Mouse (Mus musculus): ENCODE results near the gene Tnrc6c. TPM values are rescaled to one million over a fixed set of nuclear protein-coding genes. Genes with fewer than 3 reads are reported as not detected.

The Tnrc6c gene
- polyA plus RNA-seq, 1 experiment from 2014 or later: 14.4 TPM

DNA sequence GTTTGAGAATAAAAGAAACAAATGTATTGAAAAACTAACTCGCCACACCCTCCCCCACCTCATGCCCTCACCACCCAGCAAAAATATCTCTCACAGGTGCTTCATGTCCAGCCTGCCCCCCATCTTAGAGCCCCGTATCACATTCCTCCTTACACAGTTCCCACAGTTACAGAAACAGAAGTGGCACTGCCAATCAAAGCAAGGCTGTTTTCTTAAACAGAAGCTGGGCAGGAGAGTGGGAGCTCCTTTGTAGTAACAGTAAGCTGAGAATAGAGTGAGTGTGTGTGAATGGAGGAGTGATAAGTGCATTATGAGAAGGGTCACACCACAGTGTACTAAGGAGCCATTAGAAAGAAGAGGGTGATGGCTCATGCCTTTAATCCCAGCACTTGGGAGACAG, 34.5 kb downstream of the Tnrc6c start:
- H3K27ac ChIP-seq: no peak overlapping the region
- H3K27me3 ChIP-seq (ENCODE audit: insufficient read depth, poor library complexity, severe bottlenecking): no peaks in the 10 kb centered on the region
- no peaks in the 10 kb centered on the region for H3K36me3 ChIP-seq
- 85% methylated on average over 2 of the region's 2 CpGs for WGBS
- DNase-seq (ENCODE audit: low spot score): no peak
- H3K4me1 ChIP-seq (replicated peaks): peaks cover 32% of the 10 kb centered on the region
- H3K9me3 ChIP-seq: no peaks in the 10 kb centered on the region
- no peak overlapping the region for H3K4me3 ChIP-seq

DNA sequence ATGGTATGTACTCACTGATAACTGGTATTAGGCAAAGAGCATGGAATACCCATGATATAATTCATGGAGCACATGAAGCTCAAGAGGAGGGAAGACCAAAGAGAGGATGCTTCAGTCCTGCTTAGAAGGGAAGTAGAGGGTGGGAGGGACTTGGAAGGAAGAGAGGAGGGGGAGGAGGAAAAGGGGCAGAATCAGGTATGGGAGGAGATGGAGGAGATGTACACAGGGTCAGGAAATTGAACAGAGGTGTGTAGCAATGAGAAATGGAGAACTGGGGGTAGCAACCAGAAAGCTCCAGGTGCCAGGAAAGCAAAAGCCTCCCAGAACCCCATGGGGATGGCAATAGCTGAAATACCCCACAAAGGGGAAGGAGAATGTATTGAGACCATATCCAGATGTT, 37.2 kb downstream of the Tnrc6c start:
- Histone ChIP-seq H3K4me3 (no peak overlapping the region), H3K4me1 (replicated peaks) (peaks cover 16% of the 10 kb centered on the region), H3K27ac (no peak overlapping the region), H3K36me3 (no peaks in the 10 kb centered on the region), H3K9me3 (no peaks in the 10 kb centered on the region), H3K27me3 (ENCODE audit: insufficient read depth, poor library complexity, severe bottlenecking) (no peaks in the 10 kb centered on the region)
- DNase-seq (ENCODE audit: low spot score): no peak

DNA sequence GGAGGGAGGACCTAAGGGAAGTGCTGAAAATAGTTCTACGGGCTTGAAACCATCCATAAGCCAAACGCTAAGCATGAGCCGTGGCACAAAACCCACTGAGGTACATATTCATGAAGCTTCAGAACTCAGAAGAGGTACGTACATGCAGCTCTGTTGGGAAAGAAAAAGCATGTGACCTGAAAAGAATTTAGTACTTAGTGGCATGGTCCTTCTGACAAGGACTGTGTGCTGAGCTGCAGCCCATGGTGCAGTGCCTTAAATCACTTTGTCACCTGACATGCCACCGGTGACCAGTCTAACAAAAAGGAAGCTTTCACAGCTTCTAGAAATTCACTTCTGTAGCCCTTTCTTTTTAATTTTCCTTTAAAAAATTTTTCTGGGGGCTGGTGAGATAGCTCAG, 40.0 kb downstream of the Tnrc6c start:
- DNase-seq (ENCODE audit: low spot score): no peak
- 93% methylated on average over 5 of the region's 5 CpGs for WGBS
- Histone ChIP-seq H3K9me3 (no peaks in the 10 kb centered on the region), H3K36me3 (no peaks in the 10 kb centered on the region), H3K27ac (no peak overlapping the region), H3K27me3 (ENCODE audit: insufficient read depth, poor library complexity, severe bottlenecking) (no peaks in the 10 kb centered on the region), H3K4me1 (replicated peaks) (peaks cover 21% of the 10 kb centered on the region), H3K4me3 (no peak overlapping the region)

DNA sequence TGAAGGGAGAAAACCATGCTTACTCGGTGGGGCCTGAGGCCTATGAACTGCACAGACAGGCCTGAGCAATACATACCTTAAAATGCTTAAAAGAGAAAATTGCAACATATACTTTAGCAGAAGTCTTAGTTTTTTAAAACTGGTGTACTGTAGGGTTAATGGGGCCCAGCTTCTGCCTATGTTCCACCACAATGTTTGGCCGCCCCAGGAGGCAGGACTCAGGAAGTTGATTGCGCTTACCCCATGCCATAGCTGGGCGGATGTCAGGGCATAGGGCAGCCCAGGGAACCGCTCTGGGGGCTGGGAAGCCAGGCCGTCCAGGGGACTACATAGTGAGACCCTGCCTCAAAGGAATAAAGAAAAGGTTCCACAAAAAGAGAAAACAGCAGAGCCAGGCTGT, 42.5 kb downstream of the Tnrc6c start:
- DNase-seq (ENCODE audit: low spot score): no peak
- peaks cover 21% of the 10 kb centered on the region for H3K4me1 ChIP-seq (replicated peaks)
- H3K27me3 ChIP-seq (ENCODE audit: insufficient read depth, poor library complexity, severe bottlenecking): no peaks in the 10 kb centered on the region
- no peak overlapping the region for H3K4me3 ChIP-seq
- 42% methylated on average over 6 of the region's 6 CpGs for WGBS
- no peaks in the 10 kb centered on the region for H3K9me3 ChIP-seq
- peaks cover 2% of the 10 kb centered on the region; the same call in 1 of the 2 replicates for H3K36me3 ChIP-seq
- peak overlapping the region; percentile 25; the same call in 1 of the 2 replicates for H3K27ac ChIP-seq

DNA sequence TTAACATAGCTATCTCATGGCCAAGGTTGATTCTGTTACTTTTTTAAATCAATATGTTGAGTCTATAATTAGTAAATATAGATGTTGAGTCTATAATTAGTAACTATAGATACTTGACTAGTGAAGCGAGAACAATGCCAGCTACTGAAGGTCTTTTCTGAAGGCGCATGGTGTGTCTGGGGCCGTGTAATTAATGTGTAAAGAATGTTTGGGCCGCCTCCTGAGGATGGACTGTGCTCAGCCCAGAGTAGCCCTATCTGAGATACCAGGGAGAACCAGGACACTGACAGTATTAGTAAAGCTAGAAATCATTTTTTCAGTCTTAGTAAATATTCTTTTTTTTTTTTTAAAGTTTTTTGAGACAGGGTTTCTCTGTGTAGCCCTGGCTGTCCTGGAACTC, 46.8 kb downstream of the Tnrc6c start:
- Histone ChIP-seq H3K9me3 (0 out of 2 replicates have a peak, but pooled peaks cover 4% of the 10 kb centered on the region), H3K36me3 (peaks cover 36% of the 10 kb centered on the region), H3K27ac (no peak overlapping the region), H3K4me3 (no peak overlapping the region), H3K27me3 (ENCODE audit: insufficient read depth, poor library complexity, severe bottlenecking) (no peaks in the 10 kb centered on the region), H3K4me1 (replicated peaks) (peaks cover 21% of the 10 kb centered on the region)
- 73% methylated on average over 4 of the region's 4 CpGs for WGBS
- DNase-seq (ENCODE audit: low spot score): no peak

DNA sequence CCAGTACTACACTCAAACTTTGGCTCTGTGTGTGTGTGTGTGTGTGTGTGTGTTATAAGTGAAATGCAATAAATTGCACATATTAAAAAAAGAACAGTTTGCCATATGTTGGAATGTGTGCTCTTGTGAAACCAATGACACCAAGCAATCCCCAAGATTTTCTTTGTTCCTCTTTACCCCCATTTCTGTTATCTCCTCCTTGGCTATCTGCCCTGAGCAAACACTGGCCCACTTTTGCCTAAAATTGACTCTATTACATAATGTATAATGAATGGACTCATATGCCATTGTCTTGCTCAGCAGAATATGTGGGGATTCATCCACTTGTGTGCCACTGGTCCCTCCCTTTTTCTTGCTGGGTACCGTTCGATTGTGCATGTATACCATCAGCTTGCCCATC, 52.2 kb downstream of the Tnrc6c start:
- H3K4me3 ChIP-seq: no peak overlapping the region
- H3K27ac ChIP-seq: no peak overlapping the region
- 0 out of 2 replicates have a peak, but pooled peaks cover 4% of the 10 kb centered on the region for H3K9me3 ChIP-seq
- peaks cover 48% of the 10 kb centered on the region for H3K36me3 ChIP-seq
- H3K4me1 ChIP-seq (replicated peaks): no peaks in the 10 kb centered on the region
- no peaks in the 10 kb centered on the region for H3K27me3 ChIP-seq (ENCODE audit: insufficient read depth, poor library complexity, severe bottlenecking)
- no peak for DNase-seq (ENCODE audit: low spot score)
- WGBS: 93% methylated on average over 2 of the region's 2 CpGs

DNA sequence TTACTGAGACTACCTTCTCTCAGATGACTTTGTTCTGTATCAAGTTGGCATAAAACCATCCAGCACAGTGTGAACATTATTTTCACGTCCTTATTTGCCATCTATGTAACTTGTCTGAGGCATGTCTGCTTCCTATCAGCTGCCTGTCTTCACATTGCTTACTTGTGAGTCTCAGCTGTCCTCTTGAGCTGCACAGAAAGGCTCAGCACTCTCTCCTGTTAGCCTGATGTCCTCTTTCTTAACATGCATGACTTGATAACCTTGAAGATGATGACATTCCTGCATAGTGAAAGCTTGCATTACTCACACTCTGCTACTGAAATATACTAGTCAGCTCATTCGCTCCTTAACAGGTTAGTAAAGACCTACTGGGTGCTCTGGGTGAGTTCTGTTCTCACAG, 53.1 kb downstream of the Tnrc6c start:
- peaks cover 50% of the 10 kb centered on the region for H3K36me3 ChIP-seq

DNA sequence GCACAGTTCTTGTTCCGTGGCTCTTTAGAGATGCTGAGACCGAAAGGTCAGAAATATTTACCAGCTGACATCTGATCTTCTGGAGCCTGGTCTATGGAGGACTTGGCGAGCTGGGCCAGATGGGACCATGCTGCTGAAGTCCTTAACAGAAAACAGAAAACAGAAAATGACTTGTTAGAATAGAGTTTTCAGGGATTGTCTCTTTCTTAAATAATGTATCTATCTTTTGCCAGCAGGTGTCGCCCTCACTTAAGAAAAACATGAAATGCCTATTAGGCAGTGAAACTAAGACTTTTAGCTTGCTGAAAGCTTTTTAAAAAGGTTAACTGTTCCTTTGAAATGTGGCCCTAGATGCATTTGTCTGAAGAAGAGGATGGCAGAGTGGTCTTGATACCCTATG, 55.2 kb downstream of the Tnrc6c start:
- no peaks in the 10 kb centered on the region for H3K4me1 ChIP-seq (replicated peaks)
- H3K9me3 ChIP-seq: 0 out of 2 replicates have a peak, but pooled peaks cover 4% of the 10 kb centered on the region
- H3K36me3 ChIP-seq: peaks cover 50% of the 10 kb centered on the region
- H3K27ac ChIP-seq: no peak overlapping the region
- 60% methylated on average over 4 of the region's 4 CpGs for whole genome bisulfite sequencing
- H3K4me3 ChIP-seq: no peak overlapping the region
- DNase-seq (ENCODE audit: low spot score): peak; percentile 18
- H3K27me3 ChIP-seq (ENCODE audit: insufficient read depth, poor library complexity, severe bottlenecking): no peaks in the 10 kb centered on the region

More for the DNA sequence above, 53.1 kb downstream of the Tnrc6c start:
- DNase-seq (ENCODE audit: low spot score): no peak
- H3K9me3 ChIP-seq: 0 out of 2 replicates have a peak, but pooled peaks cover 4% of the 10 kb centered on the region
- no peaks in the 10 kb centered on the region for H3K4me1 ChIP-seq (replicated peaks)
- 86% methylated on average over 2 of the region's 2 CpGs for WGBS
- H3K27me3 ChIP-seq (ENCODE audit: insufficient read depth, poor library complexity, severe bottlenecking): no peaks in the 10 kb centered on the region
- H3K27ac ChIP-seq: no peak overlapping the region
- no peak overlapping the region for H3K4me3 ChIP-seq

DNA sequence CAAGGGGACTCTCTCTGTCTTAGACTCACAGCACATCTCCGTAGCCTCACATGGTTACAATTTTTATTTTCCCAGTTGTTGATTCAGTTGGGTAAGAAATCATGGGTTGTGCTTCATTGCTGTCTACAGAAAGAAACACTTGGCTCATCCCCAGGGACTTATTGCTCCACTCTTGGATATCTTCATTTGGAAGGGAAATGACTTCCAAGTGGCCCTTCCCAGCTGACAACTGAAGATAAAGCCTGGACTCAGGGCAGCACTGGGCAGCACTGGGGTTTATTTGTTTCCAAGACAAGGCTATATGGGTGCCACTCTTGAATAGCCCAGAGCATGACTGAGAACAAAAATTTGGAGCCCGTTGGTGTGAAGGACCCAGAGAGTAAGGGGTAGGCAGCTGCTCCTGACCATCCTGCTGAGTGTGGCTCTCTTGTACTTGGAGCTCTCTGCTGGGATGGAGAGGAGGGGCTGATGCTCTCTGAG, 56.8 kb downstream of the Tnrc6c start:
- WGBS: 95% methylated on average over 2 of the region's 2 CpGs

DNA sequence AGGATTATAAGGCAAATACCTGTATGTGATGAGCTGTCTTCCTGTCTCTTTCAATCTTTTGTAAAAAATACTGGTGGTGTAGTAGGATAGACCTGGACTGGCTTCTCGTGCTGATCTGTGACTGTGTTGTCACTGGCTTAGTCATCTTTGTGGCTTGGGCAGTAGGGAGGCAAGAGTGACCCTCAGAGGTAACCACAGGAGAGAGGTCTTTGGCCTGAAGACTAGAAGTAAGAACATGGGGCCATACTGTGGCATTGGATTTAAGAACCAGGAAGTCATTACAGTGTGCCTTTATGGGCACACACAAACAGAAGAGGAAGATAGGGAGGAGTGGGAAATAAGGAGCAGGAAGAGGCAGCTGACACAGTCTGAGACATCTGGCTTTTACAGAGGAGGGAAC, 58.0 kb downstream of the Tnrc6c start:
- no peak overlapping the region for H3K4me3 ChIP-seq
- no peak overlapping the region for H3K27ac ChIP-seq
- no peaks in the 10 kb centered on the region for H3K4me1 ChIP-seq (replicated peaks)
- H3K27me3 ChIP-seq (ENCODE audit: insufficient read depth, poor library complexity, severe bottlenecking): no peaks in the 10 kb centered on the region
- WGBS: 92% methylated on average over 1 of the region's 1 CpGs
- peaks cover 64% of the 10 kb centered on the region for H3K36me3 ChIP-seq
- 0 out of 2 replicates have a peak, but pooled peaks cover 4% of the 10 kb centered on the region for H3K9me3 ChIP-seq
- no peak for DNase-seq (ENCODE audit: low spot score)

More for the DNA sequence above, 56.8 kb downstream of the Tnrc6c start:
- Histone ChIP-seq H3K36me3 (peaks cover 57% of the 10 kb centered on the region), H3K27me3 (ENCODE audit: insufficient read depth, poor library complexity, severe bottlenecking) (no peaks in the 10 kb centered on the region), H3K9me3 (0 out of 2 replicates have a peak, but pooled peaks cover 4% of the 10 kb centered on the region), H3K4me1 (replicated peaks) (no peaks in the 10 kb centered on the region), H3K4me3 (no peak overlapping the region), H3K27ac (no peak overlapping the region)
- DNase-seq (ENCODE audit: low spot score): no peak

DNA sequence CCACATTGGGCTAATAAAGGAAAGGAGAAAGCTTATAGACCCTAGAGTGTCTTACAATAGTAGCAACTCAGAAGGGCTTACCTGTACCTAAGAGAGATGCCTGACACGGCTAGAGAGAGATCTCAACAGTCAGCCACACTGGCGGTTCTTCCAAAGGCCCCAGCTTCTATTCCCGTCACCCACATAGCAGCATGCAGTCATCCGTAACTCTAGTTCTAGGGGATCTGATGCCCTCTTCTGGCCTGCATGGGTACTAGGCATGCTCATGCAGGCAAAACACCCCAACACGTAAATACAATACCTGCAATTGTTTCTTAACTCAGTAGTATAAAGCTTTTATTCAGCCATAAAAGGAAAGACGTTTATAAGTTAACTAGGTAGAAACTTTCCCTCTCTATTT, 59.3 kb downstream of the Tnrc6c start:
- no peak overlapping the region for H3K4me3 ChIP-seq
- H3K36me3 ChIP-seq: peaks cover 77% of the 10 kb centered on the region
- H3K27me3 ChIP-seq (ENCODE audit: insufficient read depth, poor library complexity, severe bottlenecking): no peaks in the 10 kb centered on the region
- 91% methylated on average over 6 of the region's 6 CpGs for WGBS
- H3K4me1 ChIP-seq (replicated peaks): no peaks in the 10 kb centered on the region
- DNase-seq (ENCODE audit: low spot score): no peak
- H3K9me3 ChIP-seq: 0 out of 2 replicates have a peak, but pooled peaks cover 4% of the 10 kb centered on the region
- H3K27ac ChIP-seq: no peak overlapping the region

DNA sequence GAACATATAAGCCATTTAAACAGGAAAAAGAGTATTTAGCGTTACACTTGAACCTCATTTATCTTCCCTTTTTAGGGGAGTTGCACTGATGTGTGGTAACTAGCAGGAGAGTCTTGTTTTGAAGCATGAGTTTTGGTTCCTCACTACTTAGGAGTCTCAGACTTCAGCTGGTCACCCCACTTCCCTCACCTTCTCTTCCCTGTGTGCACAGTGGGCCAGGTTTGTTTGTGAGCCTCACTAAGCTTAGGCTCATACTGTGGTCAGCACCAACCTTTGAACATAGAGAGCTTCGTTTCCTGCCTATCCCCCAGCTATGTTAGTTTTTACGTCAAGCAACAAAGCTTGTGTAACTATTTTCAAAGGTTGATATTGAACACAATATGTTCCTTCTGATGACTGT, 64.7 kb downstream of the Tnrc6c start:
- no peak for DNase-seq (ENCODE audit: low spot score)
- H3K36me3 ChIP-seq: peaks cover 98% of the 10 kb centered on the region

DNA sequence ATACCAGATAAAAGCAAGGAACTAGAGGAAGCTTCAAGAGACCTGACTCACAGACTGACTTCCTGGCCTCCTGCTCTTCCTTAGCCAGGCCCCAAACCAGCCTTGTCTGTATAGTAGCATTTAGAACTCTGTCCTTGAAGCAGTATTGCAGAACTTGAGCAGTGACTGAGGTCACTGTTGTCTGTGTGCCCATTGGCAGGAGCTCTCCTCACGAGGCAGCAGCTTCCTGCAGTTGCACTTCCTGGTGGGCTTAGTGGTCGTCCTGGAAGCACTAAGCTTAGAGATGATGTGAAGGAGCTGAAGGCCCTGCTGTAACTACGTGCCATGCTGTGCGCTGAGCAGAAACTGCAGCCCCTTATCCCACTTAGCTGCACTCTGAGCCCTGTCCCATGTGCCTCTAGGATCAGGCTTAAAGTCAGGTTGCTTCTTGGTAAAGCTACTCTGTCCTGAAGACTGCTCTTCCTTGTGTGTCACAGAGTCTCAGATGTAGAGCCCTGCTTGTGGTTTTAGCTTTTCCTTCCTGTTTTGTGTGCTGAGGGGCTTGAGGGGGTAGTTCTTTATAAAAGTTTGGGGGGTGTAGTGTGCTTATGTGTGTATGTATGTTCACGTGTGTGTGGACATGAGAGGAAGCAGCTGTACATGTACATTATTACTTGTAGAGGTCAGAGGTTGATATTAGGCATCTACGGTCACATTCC, 70.7 kb downstream of the Tnrc6c start:
- DNase-seq (ENCODE audit: low spot score): no peak
- H3K4me1 ChIP-seq (replicated peaks): no peaks in the 10 kb centered on the region
- no peak overlapping the region for H3K27ac ChIP-seq
- H3K36me3 ChIP-seq: peaks cover 63% of the 10 kb centered on the region
- H3K9me3 ChIP-seq: no peaks in the 10 kb centered on the region
- no peak overlapping the region for H3K4me3 ChIP-seq
- H3K27me3 ChIP-seq (ENCODE audit: insufficient read depth, poor library complexity, severe bottlenecking): no peaks in the 10 kb centered on the region
- WGBS: 87% methylated on average over 6 of the region's 6 CpGs

More for the DNA sequence above, 64.7 kb downstream of the Tnrc6c start:
- Histone ChIP-seq H3K9me3 (no peaks in the 10 kb centered on the region), H3K4me3 (no peak overlapping the region), H3K27ac (no peak overlapping the region), H3K4me1 (replicated peaks) (no peaks in the 10 kb centered on the region), H3K27me3 (ENCODE audit: insufficient read depth, poor library complexity, severe bottlenecking) (no peaks in the 10 kb centered on the region)
- WGBS: 95% methylated on average over 3 of the region's 3 CpGs
